Mouse (Mus musculus) left cerebral cortex, postnatal 10 days (tissue): ENCODE measurements at regions not wholly inside any gene's neighbourhood (a gene's known extent, or its start where the extent isn't known, plus 50 kb on each side); places are given as distances from the start of the nearest gene placed in this dataset.

Source experiments
- DNase-seq, 2 experiments: peaks; one replicate each; pipeline ENCODE4 v3.0.0; 2021 to 2022; ENCODE audit warnings: low spot score in 2 of 2, mixed read lengths in 1 of 2; ENCODE audit errors: extremely low spot score in 1 of 2
- intact Hi-C: fragments of 180-260 bp; cut with DNase I; formaldehyde crosslinking; loops from one replicate; pipeline ENCODE4 v1.15.1; 2025

- intact Hi-C loops: no loop called here
- no peak for DNase-seq
Measured at GRCm38 (mm10) chr9:69705942-69706341, 54.8 kb downstream of the Foxb1 start.

DNA sequence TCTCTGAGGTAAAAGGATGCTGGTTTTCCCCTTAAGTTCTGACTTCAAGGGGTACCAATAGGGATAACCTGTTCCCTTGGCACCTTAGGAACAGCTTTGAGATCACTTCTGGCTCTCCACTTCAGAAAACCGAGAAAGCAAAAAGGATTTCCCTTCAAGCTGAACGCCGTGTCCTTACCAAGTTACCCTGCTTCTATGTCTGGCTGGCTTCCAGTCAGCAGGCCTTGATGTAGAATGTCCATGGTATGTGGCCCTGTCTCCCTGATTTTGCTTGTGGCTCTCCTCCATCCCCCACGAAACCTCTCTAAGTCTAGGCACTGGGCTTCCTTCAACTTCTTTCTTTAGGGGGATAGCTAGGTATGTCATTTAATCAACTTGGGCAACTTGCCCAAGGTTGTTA lies 55.7 kb downstream of the Foxb1 start:
- intact Hi-C loops: no loop called here
- no peak for DNase-seq

GRCm38 (mm10) chr9:69703731-69704130 lies 57.0 kb downstream of the Foxb1 start:
- intact Hi-C loops: no loop called here
- DNase-seq: no peak

- intact Hi-C loops: no loop called here
- no peak for DNase-seq
Measured at GRCm38 (mm10) chr9:69702156-69702928, 58.4 kb downstream of the Foxb1 start.

- intact Hi-C loops: no loop called here
- DNase-seq: no peak
Measured at GRCm38 (mm10) chr9:69700696-69701095, 60.0 kb downstream of the Foxb1 start.

GRCm38 (mm10) chr9:69691756-69692155 lies 69.0 kb downstream of the Foxb1 start:
- intact Hi-C loops: no loop called here
- no peak for DNase-seq

DNA sequence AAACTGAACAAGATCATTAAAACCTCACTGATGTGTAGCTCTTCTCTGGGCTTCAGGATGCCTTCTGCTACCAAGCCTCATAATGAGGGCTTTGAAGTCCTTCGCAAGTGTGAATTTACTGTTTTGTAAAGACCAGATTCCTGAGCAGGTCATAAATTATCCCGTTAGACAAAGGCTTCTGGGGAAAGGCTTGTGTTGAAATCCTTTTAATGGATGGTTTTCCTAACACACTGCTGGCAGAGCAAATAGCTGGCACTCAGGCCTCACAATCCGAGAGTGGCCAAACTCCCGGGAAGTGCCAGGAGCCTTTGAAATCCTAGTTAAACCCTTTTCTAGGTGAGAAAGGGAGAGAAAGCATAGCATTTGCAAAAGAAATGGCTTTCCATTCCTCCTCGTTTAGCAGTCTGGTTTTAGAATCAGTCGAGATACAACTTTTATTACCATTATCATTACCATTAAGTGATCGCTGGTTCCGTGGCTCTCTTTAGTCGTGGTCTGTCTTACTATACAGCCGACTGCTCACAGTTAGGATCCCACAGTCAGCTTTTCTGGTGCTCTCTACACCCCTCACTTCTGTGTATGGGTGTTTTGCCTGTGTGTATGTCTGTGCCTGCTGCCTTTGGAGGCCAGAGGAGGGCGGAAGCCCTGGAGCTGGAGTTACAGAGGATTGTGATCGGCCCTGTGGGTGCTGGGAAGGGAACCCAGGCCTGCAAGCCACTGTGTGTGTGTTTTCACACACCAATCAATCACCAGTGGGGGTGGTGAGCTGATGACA lies 73.2 kb downstream of the Foxb1 start:
- DNase-seq: no peak
- intact Hi-C loops: no loop called here

DNA sequence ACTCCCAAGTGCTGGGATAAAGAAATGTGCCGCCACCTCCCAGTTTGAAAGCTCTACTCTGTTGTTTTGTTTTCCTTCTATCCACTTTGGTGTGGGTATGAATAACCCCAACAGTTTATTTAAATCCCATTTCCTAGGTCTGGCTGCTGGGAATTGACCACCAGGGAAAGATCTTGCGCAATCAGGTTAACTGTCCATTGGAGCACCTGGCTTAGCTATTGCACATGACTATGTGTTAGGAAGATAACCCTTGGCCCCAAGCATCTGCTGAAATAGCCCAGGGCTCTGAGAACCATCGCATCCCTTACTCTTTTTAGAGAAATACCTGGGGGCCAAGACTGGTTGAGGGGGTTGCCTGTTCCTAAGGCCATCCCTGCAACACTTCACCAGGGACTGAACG lies 74.0 kb downstream of the Foxb1 start:
- intact Hi-C loops: no loop called here
- no peak for DNase-seq

- no peak for DNase-seq
- intact Hi-C loops: no loop called here
Measured at GRCm38 (mm10) chr9:69685630-69686029, 75.1 kb downstream of the Foxb1 start.

GRCm38 (mm10) chr9:69681372-69682213 lies 79.1 kb downstream of the Foxb1 start:
- no peak for DNase-seq
- intact Hi-C loops: no loop called here

- intact Hi-C loops: no loop called here
- no peak for DNase-seq
Measured at GRCm38 (mm10) chr9:69678634-69679033, 82.1 kb downstream of the Foxb1 start.

GRCm38 (mm10) chr9:69673463-69674105 lies 87.2 kb downstream of the Foxb1 start:
- no peak for DNase-seq
- intact Hi-C loops: loop anchor here (5.0 kb wide), 1 partner anchor 94 kb away; no protein-coding TSS in a partner anchor

GRCm38 (mm10) chr9:69672657-69673462 lies 87.9 kb downstream of the Foxb1 start:
- DNase-seq: no peak
- intact Hi-C loops: loop anchor here (5.0 kb wide), 1 partner anchor 94 kb away; no protein-coding TSS in a partner anchor

DNA sequence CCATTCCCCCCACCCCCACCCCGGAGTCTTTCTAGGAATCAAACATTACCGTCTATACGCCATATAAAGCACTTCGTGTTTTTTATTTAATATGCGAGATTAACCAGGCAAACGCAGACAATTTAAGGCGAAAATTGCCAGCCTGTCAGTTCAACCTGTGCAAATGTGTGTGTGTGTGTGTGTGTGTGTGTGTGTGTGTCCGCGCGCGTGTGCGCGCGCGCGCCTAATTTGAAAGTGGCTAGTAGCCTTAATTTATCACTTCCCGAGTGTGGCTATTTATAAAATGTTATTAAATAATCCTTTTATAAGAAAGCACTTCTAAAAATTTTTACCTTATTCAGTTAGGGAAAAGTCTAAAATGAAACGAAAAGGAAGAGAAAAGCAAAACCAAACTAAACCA lies 89.5 kb downstream of the Foxb1 start:
- no peak for DNase-seq
- intact Hi-C loops: loop anchor here (5.0 kb wide), 1 partner anchor 96 kb away; no protein-coding TSS in a partner anchor

DNA sequence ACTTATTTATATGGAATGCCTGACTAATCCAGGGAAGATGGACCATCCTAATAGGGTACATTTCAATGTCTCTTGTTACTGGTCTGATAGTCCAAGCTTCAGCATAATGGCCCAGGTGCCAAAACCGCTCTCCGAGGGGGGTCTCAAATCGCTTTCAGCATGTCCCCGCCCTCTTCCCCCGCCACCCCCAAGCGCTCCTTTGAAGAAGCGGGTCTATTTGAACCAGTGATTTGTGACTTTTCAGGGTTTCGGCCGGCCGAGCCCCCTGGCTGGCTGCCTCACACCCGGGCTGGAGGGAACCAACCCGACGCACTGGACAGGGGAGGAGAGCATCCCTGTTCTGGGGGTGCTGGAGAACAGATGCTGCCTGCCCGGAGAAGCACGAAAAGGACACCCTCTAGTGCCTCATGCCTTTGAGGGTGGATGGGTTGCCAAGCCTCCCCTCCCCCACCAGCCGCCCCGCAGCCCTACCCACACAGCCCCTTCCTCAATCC lies 90.1 kb downstream of the Foxb1 start:
- intact Hi-C loops: loop anchor here (5.0 kb wide), 1 partner anchor 97 kb away; no protein-coding TSS in a partner anchor
- DNase-seq: no peak

GRCm38 (mm10) chr9:69669611-69670550 lies 90.9 kb downstream of the Foxb1 start:
- intact Hi-C loops: loop anchor here (5.0 kb wide), 1 partner anchor 97 kb away; no protein-coding TSS in a partner anchor
- no peak for DNase-seq
